Comparison of ENCODE assay signal across 17 mouse cellular contexts in the genomic region with DNA sequence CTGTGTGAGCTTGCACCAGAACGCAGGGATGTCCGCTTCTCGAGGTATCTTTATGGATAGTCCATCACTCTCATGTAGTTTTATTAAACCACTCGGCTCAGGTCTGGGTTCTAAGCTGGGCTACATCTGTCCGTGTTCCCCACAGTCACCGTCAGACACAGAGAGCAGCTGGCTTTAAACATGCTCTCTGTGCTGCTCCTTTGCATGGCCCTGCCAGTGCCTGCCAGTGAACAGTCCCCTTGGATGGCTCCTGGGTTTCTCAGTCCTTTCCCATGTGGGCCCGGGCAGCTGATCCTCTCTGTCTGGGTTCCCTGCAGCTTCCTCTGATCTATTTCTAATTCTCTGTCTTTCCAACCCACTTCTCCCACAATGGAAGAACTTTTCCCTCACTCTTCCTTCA.
"Had no signal": no experiment of that assay in that cellular context is flagged by ENCODE, and none has a peak within 500 bp of the region (broad histone marks: within the 10 kb centered on the region; RNA-seq: fewer than 3 reads in every experiment).

No protein-coding gene starts in this region.

- H3K4me1 ChIP-seq: limb, embryonic 10.5 days; liver, embryonic 12.5 days; liver, embryonic 15.5 days; megakaryocyte, embryonic 14.5 days had no signal

- H3K27me3 ChIP-seq: limb, embryonic 13.5 days; liver, embryonic 15.5 days; lung, embryonic 15.5 days had no signal

- H3K4me2 ChIP-seq: limb, embryonic 13.5 days; liver, embryonic 12.5 days; liver, embryonic 15.5 days; lung, embryonic 15.5 days had no signal

- H3K9ac ChIP-seq: limb, embryonic 13.5 days; liver, embryonic 12.5 days; liver, embryonic 15.5 days; lung, embryonic 15.5 days had no signal

- H3K9me3 ChIP-seq: limb, embryonic 10.5 days; limb, embryonic 13.5 days; liver, embryonic 12.5 days; liver, embryonic 15.5 days; lung, embryonic 15.5 days had no signal

- H3K36me3 ChIP-seq: limb, embryonic 10.5 days; limb, embryonic 13.5 days; liver, embryonic 12.5 days; liver, embryonic 15.5 days; lung, embryonic 15.5 days had no signal

- H3K4me3 ChIP-seq: layer of hippocampus, adult 2 months; limb, embryonic 10.5 days; limb, embryonic 13.5 days; liver, embryonic 12.5 days; liver, embryonic 15.5 days; lung, embryonic 15.5 days; megakaryocyte, embryonic 14.5 days had no signal

- ATAC-seq: liver, embryonic 12.5 days had no signal

- DNase-seq: kidney, adult 2 months; kidney, postnatal 25 days; layer of hippocampus, adult 9-11 months; liver; lung, adult 18-20 months; lung, postnatal 10 days; lung, postnatal 36 days; midbrain, embryonic 14.5 days; thymus, postnatal 25 days had no signal

- H3K27ac ChIP-seq: kidney, postnatal 0 days; layer of hippocampus, adult 2 months; limb, embryonic 10.5 days; limb, embryonic 13.5 days; liver, embryonic 12.5 days; liver, embryonic 15.5 days; lung, embryonic 15.5 days had no signal
